Mouse (Mus musculus) ES-Bruce4 (cell line): ENCODE measurements around the gene Foxo3.

Experiments used
- EP300 ChIP-seq: IDR thresholded peaks from 2 replicates; pipeline ENCODE4 v1.6.1; 2011; ENCODE audit warnings: low read depth, low read length; ENCODE audit not compliant: insufficient read depth
- POLR2A ChIP-seq: IDR thresholded peaks from one replicate; pipeline ENCODE4 v1.8.1; 2011; ENCODE audit warnings: low read length; ENCODE audit not compliant: insufficient read depth

DNA sequence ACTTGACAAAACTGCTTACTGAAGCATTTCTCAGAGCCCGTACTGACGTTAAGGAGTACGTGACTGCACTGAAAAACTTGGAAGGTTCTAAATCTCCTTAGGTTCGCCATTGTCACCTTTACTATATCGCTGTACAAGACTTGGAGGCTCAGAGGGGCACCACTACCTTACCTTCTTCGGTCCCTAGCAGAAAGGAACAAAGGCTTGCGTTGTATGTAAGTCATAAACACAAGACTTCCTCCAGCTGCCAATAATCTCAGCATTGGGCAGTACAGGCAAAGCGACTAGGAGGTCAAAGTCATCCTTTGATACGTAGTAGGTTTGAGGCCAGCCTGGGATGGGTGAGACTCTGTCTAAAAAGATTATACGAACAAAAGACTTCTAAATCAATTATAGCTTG, 48.8 kb upstream of the Foxo3 start:
- TF ChIP-seq POLR2A = no peak
- no peak for TF ChIP-seq EP300
